Mouse (Mus musculus): ENCODE results near the gene Gpc6.
A peak's percentile ranks its signal among the peaks of the same experiment; 100 is the strongest.

Gpc6 gene

GRCm38 (mm10) chr14:117708817-117709216 lies 783.7 kb downstream of the Gpc6 start:
- DNase-seq (ENCODE audit: low spot score in 2 of 2) = no peak

GRCm38 (mm10) chr14:117710463-117710911 lies 785.4 kb downstream of the Gpc6 start:
- DNase-seq (ENCODE audit: low spot score in 2 of 2) = peak; percentile 11 to 12

- DNase-seq (ENCODE audit: low spot score in 2 of 2) = no peak
Measured at GRCm38 (mm10) chr14:117712311-117712710, 787.2 kb downstream of the Gpc6 start.

GRCm38 (mm10) chr14:117714165-117714564 lies 789.0 kb downstream of the Gpc6 start:
- DNase-seq (ENCODE audit: low spot score in 2 of 2) = no peak

- no peak for DNase-seq (ENCODE audit: low spot score in 2 of 2)
Measured at GRCm38 (mm10) chr14:117716305-117716704, 791.2 kb downstream of the Gpc6 start.

- no peak for DNase-seq (ENCODE audit: low spot score in 2 of 2)
Measured at GRCm38 (mm10) chr14:117728741-117729140, 803.6 kb downstream of the Gpc6 start.

- no peak for DNase-seq (ENCODE audit: low spot score in 2 of 2)
Measured at GRCm38 (mm10) chr14:117755231-117755630, 830.1 kb downstream of the Gpc6 start.

- no peak for DNase-seq (ENCODE audit: low spot score in 2 of 2)
Measured at GRCm38 (mm10) chr14:117756505-117756904, 831.4 kb downstream of the Gpc6 start.

- DNase-seq (ENCODE audit: low spot score in 2 of 2) = no peak
Measured at GRCm38 (mm10) chr14:117757790-117758358, 832.8 kb downstream of the Gpc6 start.

GRCm38 (mm10) chr14:117760830-117761517 lies 835.9 kb downstream of the Gpc6 start:
- no peak for DNase-seq (ENCODE audit: low spot score in 2 of 2)

- no peak for DNase-seq (ENCODE audit: low spot score in 2 of 2)
Measured at GRCm38 (mm10) chr14:117762934-117763333, 837.8 kb downstream of the Gpc6 start.

GRCm38 (mm10) chr14:117767861-117768260 lies 842.7 kb downstream of the Gpc6 start:
- DNase-seq (ENCODE audit: low spot score in 2 of 2) = no peak

- DNase-seq (ENCODE audit: low spot score in 2 of 2) = peak in 1 of 2 experiments; percentile 49
Measured at GRCm38 (mm10) chr14:117768697-117769096, 843.6 kb downstream of the Gpc6 start.

- DNase-seq (ENCODE audit: low spot score in 2 of 2) = no peak
Measured at GRCm38 (mm10) chr14:117773373-117773772, 848.3 kb downstream of the Gpc6 start.

GRCm38 (mm10) chr14:117777866-117778500 lies 852.9 kb downstream of the Gpc6 start:
- no peak for DNase-seq (ENCODE audit: low spot score in 2 of 2)

- DNase-seq (ENCODE audit: low spot score in 2 of 2) = no peak
Measured at GRCm38 (mm10) chr14:117778538-117779413, 853.7 kb downstream of the Gpc6 start.

GRCm38 (mm10) chr14:117781724-117782123 lies 856.6 kb downstream of the Gpc6 start:
- no peak for DNase-seq (ENCODE audit: low spot score in 2 of 2)

GRCm38 (mm10) chr14:117783671-117784262 lies 858.7 kb downstream of the Gpc6 start:
- DNase-seq (ENCODE audit: low spot score in 2 of 2) = no peak

GRCm38 (mm10) chr14:117784960-117785359 lies 859.8 kb downstream of the Gpc6 start:
- DNase-seq (ENCODE audit: low spot score in 2 of 2) = no peak

- DNase-seq (ENCODE audit: low spot score in 2 of 2) = no peak
Measured at GRCm38 (mm10) chr14:117785507-117786085, 860.5 kb downstream of the Gpc6 start.

GRCm38 (mm10) chr14:117786647-117787046 lies 861.5 kb downstream of the Gpc6 start:
- no peak for DNase-seq (ENCODE audit: low spot score in 2 of 2)

All from frontal cortex, postnatal 36 days (tissue).